Mouse (Mus musculus) olfactory bulb, adult 2 months (tissue): ENCODE measurements at regions not wholly inside any gene's neighbourhood (a gene's known extent, or its start where the extent isn't known, plus 50 kb on each side); places are given as distances from the start of the nearest gene placed in this dataset.
A peak's percentile ranks its signal among the peaks of the same experiment; 100 is the strongest.

Experiments used
- H3K27ac ChIP-seq: fragments of 200-500 bp; 2 replicates; pipeline ENCODE4 v1.5.1; 2012; ENCODE audit warnings: low read depth, low read length; ENCODE audit not compliant: insufficient read depth
- H3K4me1 ChIP-seq: fragments of 200-500 bp; 2 replicates; pipeline ENCODE4 v1.6.1; 2012; ENCODE audit warnings: low read length; ENCODE audit not compliant: control insufficient read depth, insufficient read depth
- H3K4me3 ChIP-seq: fragments of 200-500 bp; 2 replicates; pipeline ENCODE4 v1.5.1; 2012; ENCODE audit warnings: mild to moderate bottlenecking, low read depth, low read length, moderate library complexity; ENCODE audit not compliant: insufficient read depth
- CTCF ChIP-seq: fragments of 200-500 bp; IDR thresholded peaks from 2 replicates; pipeline ENCODE4 v1.5.1; 2012; ENCODE audit warnings: low read depth, mild to moderate bottlenecking, low read length, moderate library complexity; ENCODE audit not compliant: insufficient read depth
- POLR2A ChIP-seq: fragments of 200-500 bp; IDR thresholded peaks from 2 replicates; pipeline ENCODE4 v1.6.1; 2012; ENCODE audit warnings: mild to moderate bottlenecking, low read depth, low read length, moderate library complexity; ENCODE audit not compliant: insufficient read depth
- WGBS: fragments of 180-500 bp; shearing (Covaris S2); methylation state at CpG from one replicate; pipeline ENCODE4 v1.1.7; 2018; 5-methylcytosine and 5-hydroxymethylcytosine counted together

DNA sequence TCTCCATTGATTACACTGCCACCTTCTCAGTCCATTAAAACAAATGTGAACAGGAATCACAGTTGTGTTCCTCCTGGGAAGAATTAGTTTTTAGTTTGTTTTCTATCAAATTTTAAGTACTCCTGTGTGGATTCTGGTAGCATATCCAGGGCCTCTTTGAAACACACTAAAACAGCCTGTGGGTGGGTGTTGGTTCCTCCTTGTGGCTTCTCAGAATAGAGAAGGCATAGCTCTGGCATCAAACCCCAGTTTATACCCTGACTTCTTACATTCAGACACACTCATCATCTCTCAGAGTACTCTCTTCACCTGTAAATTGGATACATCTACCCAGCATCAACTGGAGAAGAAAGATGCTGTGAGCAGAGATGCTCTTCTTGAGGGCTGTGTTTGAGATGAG, 265.7 kb upstream of the Irx4 start:
- no peak for TF ChIP-seq POLR2A
- Histone ChIP-seq H3K27ac (no peak overlapping the region), H3K4me1 (no peaks in the 10 kb centered on the region), H3K4me3 (no peak overlapping the region)

- WGBS = 58% methylated on average over 22 of the region's 22 CpGs
- no peak overlapping the region for H3K27ac ChIP-seq
- H3K4me3 ChIP-seq = no peak overlapping the region
- no peak for TF ChIP-seq CTCF
- TF ChIP-seq POLR2A = no peak
- H3K4me1 ChIP-seq = no peaks in the 10 kb centered on the region
These were observed 251.3 kb upstream of the Irx4 start for GRCm38 (mm10) chr13:73008856-73009546.

- WGBS = 88% methylated on average over 15 of the region's 15 CpGs
- TF ChIP-seq POLR2A (no peak), CTCF (no peak)
- Histone ChIP-seq H3K27ac (no peak overlapping the region), H3K4me3 (no peak overlapping the region), H3K4me1 (no peaks in the 10 kb centered on the region)
These were observed 250.5 kb upstream of the Irx4 start for GRCm38 (mm10) chr13:73009547-73010475.

DNA sequence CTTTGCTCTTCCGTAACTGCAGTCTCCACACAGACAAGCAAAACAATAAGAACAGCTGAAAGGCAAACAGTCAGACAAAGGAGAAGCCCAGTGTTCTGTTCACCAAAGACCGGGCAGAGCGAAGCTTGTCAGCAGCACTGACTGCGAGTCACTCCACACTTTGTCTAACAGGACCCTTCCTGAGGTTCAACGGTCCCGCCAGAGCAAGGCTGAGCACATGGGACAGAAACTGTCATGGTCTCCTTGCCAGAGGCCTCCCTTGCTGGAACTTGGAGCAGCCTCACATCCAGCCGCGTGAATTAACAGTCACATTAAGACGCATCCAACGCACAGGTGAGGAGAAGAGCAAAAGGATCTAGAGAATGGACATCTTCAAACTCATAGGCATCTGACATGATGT, 241.1 kb upstream of the Irx4 start:
- H3K4me3 ChIP-seq = no peak overlapping the region

DNA sequence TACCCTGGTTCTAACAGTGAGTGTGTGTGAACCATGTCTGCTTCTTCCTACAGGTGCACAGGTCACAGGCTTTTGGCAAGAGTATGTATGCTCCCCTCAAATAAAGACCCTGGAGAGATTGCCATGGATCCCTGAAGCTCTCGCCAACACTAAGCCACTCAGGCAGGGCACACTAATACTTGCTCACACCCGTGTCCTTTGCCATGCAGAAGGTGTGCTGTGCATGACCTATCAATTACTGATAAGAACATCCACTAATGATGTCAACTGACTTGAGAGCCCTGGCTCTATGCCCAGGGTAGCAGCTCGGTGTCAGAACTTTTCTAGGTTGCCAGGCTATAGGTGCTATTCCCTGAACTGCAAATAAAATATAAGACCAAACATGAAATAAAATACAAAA, 229.1 kb upstream of the Irx4 start:
- TF ChIP-seq CTCF (no peak), POLR2A (no peak)
- Histone ChIP-seq H3K4me1 (no peaks in the 10 kb centered on the region), H3K27ac (no peak overlapping the region), H3K4me3 (no peak overlapping the region)
- WGBS = 77% methylated on average over 3 of the region's 3 CpGs

More for the DNA sequence above, 241.1 kb upstream of the Irx4 start:
- TF ChIP-seq CTCF (no peak), POLR2A (no peak)
- H3K4me1 ChIP-seq = no peaks in the 10 kb centered on the region
- no peak overlapping the region for H3K27ac ChIP-seq
- 84% methylated on average over 10 of the region's 10 CpGs for WGBS

DNA sequence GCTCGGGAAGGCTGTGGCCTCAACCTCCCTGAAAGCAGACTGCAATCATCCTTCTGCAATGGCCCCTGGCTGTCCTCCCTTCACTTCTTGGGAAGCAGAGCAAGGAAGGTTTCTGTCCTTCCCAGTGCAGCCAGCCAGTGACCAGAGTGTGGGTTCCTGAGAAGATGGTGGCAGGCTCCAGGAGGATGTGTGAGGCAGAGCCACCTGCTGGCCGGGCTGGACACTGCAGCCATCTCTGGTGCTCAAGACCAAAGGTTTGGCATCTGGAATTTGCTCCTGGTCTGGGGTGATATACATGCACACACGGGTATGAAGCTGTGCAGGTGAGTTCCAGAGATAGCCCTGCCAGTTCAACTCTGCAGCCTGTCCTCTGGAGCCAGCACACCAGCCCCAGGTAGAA, 227.2 kb upstream of the Irx4 start:
- WGBS = 35% methylated on average over 3 of the region's 3 CpGs
- TF ChIP-seq CTCF (peak; percentile 61), POLR2A (no peak)
- Histone ChIP-seq H3K27ac (no peak overlapping the region), H3K4me1 (no peaks in the 10 kb centered on the region), H3K4me3 (no peak overlapping the region)

DNA sequence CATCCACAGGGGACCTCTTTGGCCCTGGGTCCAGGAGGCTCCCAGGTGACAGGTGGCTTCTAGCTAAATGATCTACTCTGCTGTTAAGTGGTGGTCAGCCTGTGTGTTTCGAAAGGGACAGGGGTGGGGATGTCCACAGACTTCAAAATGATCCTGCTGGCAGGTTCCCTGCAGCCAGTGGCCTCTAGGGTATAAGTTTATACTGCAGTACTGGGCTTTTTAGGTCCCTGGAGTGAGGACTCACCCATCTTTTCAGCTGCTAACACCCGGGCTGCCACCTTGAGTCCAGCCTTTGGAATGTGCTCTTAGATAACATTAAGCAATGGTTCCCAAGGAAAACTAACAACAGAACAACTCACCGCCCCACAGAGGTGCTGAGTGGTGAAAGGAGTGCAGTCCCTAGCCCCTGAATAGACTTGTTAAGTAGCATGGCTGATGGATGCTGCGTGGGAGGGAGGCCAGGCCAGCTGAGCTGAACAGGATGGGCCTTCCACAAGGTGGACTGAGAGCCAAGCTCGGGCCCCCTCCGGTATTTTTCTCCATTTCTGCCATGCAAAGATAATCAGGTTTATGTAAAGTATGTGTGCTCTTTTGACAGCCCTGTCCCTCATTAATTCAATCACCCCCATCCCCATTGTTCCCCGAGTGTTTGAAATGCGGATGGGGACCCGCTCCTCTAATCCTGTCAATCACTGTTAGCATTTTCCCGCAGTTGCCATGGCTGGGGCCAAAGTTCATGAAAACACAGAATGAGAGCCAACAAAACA, 226.0 kb upstream of the Irx4 start:
- Histone ChIP-seq H3K4me1 (no peaks in the 10 kb centered on the region), H3K27ac (no peak overlapping the region), H3K4me3 (no peak overlapping the region)
- TF ChIP-seq POLR2A (no peak), CTCF (no peak)
- WGBS = 34% methylated on average over 10 of the region's 10 CpGs

GRCm38 (mm10) chr13:73034886-73035285, 225.4 kb upstream of the Irx4 start:
- WGBS = 50% methylated on average over 10 of the region's 10 CpGs
- TF ChIP-seq CTCF (no peak), POLR2A (no peak)
- Histone ChIP-seq H3K4me3 (no peak overlapping the region), H3K27ac (no peak overlapping the region), H3K4me1 (no peaks in the 10 kb centered on the region)
